Mouse (Mus musculus) kidney, postnatal 36 days (tissue): Measurements from ENCODE around the gene Casq1.
A peak's percentile ranks its signal among the peaks of the same experiment; 100 is the strongest.

Experiments
- DNase-seq, 2 experiments: peaks; one replicate each; pipeline ENCODE4 v3.0.0; 2021 to 2022; ENCODE audit warnings: mixed read lengths in 2 of 2

The Casq1 gene

DNA sequence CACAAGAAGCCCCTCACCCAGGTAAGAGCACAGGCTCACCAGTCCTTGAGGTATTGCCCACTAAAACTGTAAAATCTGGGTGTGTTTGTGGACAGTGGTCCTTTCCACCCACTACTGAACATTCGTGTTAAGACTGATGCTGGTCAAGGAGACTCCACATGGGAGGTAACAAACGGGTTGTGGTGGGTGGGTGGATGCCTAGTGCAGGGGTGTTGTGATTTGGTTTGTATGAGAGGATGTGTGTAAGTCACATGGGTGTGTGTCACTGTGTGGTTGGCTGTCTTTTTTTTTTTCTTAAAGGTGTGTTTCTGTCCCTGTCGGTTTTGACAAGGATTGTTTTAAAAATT, 14.0 kb downstream of the Casq1 start:
- no peak for DNase-seq

DNA sequence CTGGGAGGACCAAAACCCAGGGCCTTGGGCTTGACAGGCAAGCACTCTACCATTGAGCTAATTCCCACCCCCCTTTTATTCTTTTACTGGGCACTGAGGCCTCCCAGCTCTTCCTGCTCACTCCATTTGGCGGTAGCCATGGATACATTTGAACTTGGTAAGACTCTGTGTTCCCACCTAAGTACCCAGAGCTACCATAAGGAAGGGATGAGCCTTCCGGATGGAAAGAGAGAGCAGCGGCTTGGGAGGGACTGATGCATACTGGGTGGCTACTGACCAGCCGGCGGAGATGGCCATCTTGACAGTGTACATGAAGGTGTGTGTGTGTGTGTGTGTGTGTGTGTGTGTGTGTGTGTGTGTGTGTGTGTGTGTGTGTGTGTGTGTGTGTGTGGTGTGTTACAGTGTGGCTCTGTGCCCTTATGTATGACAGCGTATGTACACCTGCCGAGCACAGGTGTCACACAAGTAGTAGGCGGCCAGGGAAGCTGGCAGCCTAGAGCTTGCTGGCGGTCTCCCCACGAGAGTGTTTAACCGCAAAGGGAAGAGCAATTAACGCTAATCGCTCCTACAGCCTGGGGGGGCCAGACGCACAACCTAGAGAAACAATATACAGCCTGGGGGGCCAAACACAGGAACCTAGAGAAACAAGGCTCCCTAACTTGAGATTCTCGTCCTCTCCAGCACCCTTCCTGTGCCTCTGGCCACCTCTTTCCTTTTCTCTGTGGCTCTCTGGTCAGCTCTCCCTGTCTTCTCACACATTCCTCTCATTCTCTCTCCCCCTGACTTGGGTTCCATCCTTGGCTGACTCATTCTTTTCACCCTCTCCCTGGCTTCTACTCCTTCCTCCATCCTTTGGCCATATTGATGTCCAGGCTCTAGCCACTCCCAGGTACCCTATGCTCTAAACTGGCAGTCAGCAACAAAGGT, 14.6 kb downstream of the Casq1 start:
- no peak for DNase-seq

DNA sequence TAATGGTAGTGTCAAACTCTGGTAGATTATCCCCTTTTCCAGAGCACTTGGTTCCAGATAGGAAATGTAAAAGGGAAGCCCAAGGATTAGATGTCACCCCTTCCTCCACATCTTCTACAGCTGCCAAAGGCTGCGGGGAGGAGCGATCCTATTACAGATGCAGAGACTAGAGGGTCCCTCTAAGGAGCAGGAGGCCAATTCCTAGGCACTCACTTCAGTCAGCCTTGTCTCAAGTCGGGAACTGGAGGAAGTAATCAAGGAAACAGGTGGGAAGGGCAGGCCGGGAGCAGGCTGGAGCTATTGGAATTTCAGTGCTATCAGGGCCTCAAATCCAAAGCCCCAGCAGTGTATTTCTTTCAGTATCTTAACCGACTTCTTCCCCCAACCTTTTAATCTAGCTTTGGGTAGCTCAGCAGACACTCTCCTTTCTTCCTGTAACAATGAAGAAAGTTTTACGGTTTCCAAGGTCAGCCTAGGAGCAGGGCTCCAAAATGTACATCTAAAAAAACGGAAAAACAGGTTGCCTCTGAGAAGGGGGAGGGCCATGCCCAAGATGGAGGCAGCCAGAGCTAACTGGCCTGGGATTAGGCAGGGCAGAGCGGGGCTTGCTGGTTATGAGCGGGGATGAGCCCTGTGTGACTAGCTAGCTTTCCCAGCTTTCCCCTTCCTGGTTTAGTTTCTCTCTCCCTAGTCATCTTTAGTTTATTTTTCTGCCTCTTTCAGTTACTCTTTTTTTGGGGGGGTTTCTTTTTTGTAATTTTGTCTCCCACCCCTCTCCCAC, 15.4 kb downstream of the Casq1 start:
- DNase-seq, result no peak

DNA sequence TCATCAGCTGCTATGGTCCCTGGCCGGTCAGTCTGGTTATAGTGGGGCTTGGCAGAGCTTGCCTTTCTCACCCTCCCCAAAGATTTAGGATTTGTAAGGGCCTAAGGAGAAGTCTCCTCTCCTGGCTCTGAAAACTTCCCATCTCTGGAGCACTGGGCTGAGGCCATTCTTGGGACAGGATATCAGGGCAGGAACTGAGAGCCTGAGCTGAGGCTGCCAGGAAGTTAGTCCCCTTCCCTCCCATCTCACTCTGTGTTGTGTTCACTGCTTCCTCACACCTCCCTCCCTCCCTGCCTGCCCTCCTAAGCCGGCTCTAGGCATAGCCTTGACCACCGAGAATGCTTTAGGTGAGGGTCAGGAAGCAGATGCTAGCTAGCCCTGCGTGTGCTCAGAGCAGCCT, 16.1 kb downstream of the Casq1 start:
- peak; percentile 42 to 51 for DNase-seq

DNA sequence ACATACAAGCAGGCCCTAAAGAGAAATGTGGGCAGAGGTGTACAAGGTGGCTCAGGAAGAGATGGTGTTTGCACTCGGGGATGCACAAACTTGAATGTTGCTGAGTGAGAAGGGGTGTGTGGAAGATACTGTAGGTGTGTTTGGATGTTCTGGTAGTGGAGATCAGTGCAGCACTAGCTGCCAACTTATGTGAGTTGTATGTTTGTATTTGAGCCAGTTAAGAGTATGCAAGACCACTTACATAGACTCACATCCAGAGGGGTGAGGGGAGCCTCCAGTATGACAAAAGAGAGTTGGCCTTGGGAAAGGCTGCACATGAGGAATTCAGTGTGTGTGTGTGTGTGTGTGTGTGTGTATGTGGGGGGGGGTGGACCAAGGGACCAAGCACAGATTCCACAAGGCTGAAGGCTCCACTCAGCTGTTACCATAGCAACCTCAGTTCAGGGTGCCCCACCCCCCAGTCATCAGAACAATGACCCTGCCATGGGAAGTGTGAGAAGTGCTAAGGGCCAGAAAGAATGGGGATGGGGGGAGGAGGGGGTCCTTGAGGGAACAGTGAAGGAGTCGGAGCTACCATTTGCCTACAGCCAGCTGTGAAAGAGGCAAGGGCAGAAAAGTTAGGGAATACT, 16.7 kb downstream of the Casq1 start:
- peak in 1 of 2 experiments; percentile 46 for DNase-seq

DNA sequence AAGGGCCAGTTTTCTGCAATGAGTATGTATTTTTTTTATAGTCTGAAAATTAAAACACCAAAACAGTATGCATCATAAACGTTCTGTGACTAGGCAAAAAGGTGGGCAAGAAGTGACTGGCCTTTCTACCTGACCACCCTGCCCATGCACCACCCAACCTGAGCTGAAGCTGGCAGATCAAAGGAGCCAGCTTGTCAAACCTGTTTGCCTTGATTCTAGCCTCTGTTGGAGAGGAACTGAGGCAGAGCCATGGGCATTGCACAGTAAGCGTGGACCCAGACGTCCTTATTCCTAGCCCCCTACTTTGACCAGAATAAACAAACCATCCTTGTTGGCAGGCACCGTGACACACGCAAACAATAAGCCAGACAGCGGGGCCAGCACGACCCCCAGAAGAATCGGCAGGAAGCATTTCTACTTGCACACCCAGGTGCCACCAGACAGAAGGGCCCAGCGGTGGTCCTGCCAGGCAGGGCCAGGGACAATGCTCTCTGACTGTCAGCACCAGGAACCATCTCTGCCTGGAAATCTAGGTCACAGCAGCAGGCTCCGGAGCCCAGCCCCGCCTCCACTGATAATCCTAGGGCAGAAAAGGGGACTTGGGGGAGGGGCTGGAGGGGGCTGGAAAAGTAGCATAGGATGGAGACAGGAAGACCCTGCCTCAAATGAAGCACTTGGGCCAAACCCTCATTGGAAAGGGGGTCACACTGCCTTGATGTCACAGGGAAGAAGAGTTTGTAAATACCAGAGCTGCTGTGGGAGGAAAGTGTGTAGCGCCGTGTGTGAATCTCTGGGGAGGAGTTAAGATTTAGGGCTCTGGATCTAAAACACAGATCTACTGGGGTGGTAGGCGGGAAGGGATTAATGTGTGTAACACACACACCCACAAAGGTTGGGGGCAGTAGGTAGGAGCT, 17.4 kb downstream of the Casq1 start:
- no peak for DNase-seq

DNA sequence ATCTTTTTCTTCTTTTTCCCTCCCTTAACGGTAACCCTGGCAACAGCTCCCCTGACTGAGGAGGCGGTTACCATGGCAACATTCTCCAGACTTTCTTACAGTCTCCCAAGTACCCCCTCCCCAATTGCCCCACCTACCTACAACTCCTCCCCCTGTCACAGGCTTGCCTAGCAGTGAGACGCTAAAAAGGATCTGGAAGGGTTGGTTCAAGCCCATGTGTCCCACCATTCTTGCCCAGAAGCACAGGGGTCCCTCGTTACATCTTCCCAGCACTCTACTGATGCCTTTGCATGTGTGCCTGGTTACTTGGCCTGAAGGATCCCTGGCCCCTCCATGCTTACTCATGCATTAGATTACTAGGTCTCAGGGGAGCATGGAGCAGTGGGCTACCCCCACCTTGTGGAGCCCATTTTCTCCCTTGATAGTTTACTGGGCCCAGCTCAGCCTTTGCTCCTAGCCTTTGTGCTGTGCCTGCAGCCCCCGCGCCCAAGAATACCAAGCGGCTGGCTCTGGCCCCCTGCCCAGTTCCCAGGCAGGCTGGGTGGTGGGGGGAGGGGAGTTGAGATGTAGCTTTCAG, 18.7 kb downstream of the Casq1 start:
- peak in 1 of 2 experiments; percentile 56 for DNase-seq

DNA sequence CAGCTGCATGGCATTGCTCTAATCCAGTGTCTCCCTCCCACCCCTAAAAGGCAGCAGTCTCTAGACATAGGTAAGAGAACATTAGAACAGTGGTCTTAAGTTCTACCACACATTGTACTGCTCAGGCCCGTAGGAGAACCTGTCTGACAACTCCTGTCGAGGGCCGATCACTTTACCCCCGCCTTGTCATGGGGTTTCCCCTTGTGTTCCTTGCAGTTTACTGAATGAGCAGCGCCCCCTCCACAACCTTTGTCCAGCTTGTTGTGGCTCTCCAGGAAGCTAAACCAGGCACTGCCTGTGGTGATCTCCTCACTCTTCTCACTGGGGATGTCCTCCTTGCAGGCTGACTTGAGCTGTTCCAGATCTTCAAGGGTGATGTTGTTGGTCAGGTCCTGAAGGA, 19.5 kb downstream of the Casq1 start:
- no peak for DNase-seq

DNA sequence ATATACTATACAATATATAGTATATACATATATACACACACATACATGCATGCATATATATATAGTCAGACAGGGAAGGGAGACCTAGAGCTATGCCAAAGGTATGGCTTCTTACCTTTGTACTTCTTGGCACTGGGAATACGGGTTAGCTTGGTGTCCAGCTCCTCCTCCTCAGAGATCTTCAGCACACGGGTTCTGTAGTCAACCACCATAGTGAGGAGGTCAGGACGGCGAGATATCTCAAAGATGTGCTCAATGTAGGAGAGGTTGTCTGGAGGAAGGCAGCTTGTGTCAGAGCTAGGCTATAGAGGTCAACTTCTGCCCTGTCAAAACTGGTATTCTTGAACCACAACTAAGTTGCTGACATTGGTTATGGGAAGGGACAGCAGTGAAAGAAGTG, 20.7 kb downstream of the Casq1 start:
- no peak for DNase-seq

DNA sequence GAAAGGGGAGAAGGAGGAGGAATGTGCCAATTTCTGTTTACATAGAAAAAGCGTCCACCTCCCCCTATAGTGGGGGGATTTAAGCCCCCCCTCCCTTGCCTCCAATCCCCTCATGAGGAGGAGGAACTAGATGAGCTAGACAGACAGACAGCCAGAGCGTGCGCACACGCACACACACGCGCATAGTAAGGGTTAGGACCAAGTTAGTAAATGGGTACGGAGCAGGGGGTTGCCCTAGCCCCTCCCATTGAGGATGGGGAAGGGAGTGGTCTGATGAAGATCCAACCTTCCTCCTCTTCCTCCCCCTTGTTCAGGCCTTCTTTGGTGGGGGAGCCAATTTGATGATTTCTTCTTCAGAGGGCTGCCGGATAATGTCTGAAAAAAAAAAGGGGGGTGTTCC, 21.4 kb downstream of the Casq1 start:
- DNase-seq, result no peak

DNA sequence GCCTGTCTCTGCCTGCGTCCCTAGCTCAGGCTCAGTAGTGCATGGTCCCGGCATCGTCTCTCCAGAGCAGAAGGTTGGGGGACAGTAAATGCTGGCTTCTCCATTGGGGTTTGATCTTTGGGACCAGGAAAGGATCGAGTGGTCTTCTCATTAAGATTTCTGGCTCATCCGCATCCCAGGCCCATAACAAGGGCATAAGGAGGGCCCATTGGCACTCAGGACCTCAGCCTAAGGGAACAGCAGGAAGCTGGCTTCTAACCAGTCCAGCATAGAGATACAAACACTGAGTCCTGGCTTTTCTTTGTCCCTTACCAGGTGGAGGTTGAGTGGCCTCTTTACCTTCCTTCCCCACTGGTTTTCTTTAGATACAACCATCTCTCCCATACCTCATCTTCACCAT, 21.8 kb downstream of the Casq1 start:
- DNase-seq, result no peak

DNA sequence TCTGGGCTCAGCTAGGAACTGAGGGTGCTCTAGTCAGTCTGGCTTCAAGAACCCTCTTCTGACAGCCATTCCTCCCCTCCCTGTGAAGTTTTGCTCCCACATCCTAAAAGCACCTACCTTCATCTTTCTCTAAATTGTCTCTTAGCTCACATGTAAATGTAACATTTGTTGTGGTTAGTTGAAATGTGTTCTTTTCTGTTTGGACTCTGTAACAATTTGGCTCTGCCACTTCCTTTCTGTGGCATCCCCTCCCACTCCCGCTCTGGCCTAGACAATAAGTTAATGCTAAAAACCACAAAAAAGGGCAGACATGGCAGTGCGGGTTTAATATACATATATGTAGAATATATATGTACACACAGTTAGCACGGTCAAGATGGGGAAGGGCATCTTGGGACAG, 22.5 kb downstream of the Casq1 start:
- DNase-seq, result no peak

DNA sequence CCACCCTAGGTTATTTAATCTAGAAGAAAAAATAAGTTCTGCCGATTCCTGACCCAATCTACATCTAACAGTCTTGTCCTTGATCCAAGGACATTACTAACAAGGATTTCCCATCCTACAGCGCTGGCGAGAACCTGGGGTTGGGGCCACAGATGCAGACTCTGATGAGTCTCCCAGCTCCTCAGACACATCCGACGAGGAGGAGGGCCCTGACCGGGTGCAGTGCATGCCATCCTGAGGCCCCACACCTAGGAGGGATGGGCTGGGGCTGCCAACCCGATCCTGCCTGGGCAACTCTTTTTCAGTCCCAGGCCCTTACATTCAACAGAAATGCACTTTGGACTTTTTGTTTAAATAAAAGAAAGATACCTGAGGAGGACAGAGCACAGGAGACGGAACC, 25.2 kb downstream of the Casq1 start:
- no peak for DNase-seq

DNA sequence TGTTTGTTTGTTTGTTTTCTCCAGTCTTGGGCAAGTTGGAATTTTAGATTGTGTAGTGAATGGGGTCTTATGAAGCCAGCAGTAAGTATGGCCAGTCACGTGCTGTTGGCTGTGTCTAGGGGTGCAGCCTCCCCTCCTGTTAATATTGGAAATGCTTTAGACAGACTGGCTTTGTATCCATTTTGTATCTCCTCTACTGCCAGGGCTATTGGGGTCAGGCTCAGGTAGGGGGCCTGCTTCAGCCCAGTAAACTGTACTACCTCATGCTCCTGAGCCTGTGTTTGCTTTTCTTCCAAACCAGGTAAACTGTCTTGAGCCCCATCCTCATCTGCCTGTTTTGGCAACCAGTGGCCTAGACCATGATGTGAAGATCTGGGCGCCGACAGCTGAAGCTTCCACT, 27.5 kb downstream of the Casq1 start:
- DNase-seq, result no peak

DNA sequence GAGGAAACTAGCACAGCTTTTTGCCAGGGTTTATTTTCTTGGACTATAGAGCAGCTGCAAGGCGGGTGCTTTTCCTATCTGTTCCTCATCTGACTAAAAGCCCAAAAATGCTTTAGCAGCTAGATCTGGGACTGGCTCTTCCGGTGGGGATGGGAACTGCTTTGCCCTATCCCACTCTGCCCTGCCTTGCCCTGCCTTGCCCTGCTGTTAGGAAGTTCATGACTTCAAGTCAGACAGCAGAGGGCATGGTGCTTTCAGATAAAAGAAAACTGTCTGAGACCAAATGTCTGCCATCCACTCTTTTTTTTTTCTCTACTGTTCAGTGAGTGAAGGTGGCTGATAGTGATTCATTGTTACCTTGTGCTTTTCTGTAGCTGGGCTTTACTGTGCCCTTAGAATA, 28.1 kb downstream of the Casq1 start:
- DNase-seq, result no peak

DNA sequence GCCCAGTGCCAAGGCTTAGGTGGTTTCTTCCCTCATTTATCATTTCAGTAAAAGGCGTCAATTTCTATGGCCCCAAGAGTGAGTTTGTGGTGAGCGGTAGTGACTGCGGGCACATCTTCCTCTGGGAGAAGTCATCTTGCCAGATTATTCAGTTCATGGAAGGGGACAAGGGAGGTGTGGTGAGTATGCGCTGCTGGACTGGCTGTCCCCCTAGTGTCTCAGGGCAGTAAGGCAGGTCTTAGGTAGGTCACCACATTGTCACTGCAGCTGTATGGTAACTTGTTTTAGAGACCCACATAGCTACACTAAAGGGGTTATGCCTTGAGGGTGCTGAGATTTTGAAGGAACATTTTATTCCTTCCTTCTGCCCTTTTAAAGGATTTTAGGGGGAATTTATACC, 30.8 kb downstream of the Casq1 start:
- peak in 1 of 2 experiments; percentile 65 for DNase-seq

DNA sequence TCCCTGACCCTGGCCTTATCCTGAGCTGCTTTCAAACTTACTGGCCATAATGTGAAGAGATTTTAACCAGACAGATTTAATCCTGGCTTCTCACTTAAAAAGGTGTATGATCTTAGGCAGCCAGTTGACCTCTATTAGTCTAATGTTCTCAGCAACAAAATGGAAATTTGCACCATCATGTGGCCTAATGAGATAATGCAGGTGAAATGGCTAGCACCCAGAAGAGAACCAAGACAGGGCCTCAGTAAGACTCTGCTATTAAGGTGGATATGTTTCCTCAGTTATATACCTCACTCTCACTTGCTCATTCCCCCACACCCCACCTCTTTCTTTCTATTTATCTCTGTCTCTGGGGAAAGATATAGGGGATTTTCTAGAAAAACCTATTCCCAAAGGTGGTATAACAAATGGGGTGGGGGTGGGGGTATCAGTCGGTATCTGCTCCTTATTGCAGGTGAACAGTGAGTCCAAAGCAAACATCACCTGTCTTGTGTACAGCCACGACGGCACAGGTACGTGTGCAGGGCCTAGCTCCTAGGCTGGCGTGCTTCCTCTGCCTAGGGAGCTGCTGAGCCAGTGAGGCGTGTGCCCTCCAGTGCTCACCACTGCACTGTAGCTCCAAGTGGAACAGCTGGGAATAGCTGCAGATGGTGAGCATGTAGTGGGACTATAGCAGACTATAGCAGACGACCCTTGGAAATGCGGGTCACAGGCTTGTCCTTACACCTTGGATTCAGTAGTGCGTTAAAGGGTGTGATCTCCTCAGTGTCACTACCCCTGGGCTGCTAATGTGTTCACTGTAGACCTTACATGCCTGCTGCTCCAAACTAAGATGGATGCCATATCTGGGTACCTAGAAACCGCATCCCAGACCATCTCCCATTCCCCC, 33.0 kb downstream of the Casq1 start:
- DNase-seq, result no peak

DNA sequence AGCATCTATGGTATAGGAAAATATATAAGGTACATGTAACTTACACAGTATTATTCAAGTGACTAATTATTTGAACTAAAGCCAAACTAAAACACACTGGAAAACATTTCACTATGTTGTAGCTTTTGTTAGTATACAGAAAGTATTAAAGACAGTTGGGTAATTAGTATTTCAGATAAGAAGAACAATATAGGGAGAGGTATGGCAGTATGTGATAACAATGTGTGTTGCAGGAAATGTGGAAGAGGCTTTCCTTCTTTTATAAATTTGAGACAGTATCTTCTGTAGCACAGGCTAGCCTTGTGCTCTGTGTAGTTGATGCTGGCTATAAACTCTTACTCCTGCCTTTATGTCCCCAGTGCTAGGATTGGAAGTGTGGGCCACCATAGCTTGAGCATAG, 35.8 kb downstream of the Casq1 start:
- DNase-seq, result no peak

DNA sequence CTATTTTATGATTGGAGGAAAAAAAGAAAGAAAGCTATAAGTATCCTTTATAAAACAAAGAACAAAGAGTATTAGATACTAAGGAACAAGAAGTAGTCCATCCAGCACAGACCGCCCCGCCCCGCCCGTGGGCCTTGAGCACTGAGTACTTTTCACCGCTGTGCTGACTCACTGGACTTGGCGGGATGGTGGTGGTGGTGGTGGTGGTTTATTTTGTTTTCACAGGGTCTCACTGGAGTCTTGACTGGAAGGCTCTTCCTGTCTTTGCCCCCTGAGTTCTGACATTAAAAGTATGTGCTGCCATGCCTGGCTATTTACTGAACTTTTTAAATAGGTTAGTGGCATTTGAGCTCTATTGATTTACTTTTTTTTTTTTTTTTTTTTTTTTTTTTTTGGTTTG, 36.6 kb downstream of the Casq1 start:
- DNase-seq, result no peak

DNA sequence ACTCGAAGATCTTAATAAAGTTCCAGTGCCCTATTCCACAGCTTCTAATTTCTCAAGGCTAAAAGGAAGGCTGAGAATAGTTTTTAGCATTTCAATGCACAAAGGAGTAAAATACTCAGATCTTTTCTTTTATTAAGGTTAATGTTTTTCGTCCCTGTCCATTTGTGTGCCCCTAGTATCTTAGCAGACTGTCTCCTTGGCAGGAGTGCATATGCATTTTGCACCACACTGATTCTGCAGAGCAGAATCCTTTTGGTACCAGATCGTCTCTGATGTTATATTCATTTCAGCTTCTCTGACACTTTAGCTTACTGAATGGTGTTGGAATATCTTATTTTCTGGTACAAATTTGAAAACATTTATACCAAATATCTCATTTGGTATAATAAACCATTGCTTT, 37.9 kb downstream of the Casq1 start:
- no peak for DNase-seq

DNA sequence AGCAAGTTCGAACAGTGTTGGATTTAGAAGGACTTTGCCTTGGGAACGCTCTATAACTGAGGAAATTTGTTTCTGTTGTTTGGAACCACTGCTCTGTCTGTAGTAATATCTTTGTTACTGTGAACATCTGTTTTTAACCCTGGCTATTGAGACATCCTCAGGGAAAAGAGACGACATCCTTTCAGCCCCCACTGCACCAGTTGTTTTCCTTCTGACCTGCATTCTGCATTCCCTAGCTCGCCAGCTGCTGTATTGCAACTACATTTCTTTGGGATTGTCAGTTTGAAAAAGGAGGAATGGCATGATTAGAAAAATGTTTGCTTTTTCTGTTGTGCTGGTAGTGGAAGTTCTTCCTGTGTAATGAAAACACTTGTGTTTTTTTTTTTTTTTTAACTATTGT, 38.8 kb downstream of the Casq1 start:
- DNase-seq, result no peak
